Mouse (Mus musculus): Measurements from ENCODE around the gene Lingo1.

Gene Lingo1

DNA sequence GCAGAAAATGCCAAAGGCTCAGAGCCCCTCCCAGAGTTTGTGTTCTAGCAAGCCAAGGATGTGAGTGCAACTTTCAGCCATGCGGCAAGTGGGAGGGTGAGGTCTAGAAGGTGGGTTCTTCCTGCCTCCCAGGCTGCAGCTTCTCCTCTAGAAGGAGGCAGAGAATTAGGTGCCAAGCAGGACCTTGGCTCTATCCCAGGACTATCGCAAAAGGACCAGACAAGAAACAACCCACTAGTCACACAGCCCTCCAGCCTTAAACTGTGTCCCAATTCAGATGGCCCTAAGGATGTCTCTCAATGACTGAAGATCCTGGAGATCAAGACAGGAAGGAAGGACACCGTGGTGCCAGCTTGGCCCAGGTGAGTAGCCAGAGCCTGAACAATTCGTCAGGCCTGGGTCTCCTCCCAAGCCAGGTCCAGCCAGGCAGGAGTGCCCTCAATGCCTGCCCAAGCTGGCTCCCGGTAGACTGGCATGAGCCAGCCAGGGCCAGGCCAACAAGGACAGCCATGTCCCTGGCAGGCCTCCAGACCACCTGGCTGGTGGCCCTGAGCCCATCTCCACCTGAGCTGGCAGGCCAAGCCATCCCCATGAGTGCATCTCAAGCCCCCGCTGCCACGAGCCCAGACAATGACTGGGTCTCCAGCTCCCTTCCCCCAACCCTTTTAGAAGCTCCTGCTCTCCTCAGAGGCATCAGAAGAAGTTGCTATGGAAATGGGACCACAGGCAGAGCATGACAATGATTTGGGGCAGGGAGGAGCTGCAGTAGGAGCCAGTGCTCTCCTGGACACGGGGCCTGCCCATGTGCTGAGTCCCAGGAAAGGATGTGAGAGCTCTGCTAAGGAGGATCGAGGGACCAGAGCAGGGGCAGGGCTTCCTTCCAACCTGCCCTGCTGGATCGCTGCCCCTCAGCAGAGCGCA lies 19.1 kb downstream of the Lingo1 start:
- in situ Hi-C loops (cut with MseI, MboI): no loop called here

DNA sequence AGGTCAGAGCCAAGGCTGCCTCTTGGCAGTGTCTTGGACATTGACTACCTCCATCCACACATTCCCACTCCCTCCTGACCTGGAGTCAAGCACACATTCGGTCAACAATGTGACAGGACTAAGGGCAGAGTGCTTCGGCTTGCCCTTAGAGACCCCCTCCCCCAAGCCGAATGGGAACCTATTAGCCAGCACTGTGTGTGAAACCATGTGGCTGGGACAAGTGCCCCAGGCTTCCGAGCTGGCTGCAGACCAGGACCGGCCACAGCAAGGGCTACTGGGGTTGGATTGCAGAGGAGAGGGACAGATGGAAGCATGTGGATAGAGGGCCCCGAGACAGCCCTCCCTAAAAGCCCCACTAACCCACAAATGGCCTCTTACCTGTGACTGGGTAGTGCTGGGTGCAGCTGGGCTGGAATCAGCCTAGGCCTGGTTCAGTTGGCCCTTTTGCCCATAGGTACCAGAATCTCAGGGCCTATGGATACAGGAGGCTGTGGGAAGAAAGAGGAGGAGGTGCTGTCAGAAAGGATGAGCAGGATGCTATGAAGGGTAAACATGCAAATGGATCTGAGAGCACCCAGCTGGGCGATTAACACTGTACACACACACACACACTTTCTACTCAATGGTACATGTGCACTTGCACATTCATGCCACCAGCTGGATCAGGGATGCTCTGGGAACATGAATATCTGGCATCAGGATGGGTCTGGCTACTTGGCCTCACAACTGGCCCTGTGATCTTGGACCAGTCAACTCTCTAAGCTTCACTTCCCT lies 20.9 kb downstream of the Lingo1 start:
- in situ Hi-C loops (cut with MseI, MboI): no loop called here

GRCm38 (mm10) chr9:56774231-56774630 lies 22.0 kb downstream of the Lingo1 start:
- in situ Hi-C loops (cut with MseI, MboI): no loop called here

DNA sequence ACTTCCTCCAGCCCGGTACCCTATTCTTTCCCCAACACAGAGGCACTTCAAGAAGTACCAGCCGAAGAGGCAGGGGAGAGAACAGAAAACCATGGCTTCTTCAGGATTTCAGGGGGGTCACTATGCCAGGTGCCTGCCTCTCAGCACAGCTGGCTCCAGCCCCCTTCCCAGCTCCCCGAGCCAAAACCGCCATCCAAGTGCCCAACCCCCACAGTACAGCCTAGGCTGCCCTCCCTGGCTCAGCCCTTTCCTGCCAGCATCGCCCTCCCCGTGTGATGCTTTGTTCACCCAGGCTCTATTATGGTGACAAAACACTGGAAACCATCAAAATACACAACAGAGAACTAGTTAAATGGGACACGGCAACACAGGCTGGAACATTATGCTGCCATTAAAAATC lies 22.6 kb downstream of the Lingo1 start:
- in situ Hi-C loops (cut with MseI, MboI): no loop called here

DNA sequence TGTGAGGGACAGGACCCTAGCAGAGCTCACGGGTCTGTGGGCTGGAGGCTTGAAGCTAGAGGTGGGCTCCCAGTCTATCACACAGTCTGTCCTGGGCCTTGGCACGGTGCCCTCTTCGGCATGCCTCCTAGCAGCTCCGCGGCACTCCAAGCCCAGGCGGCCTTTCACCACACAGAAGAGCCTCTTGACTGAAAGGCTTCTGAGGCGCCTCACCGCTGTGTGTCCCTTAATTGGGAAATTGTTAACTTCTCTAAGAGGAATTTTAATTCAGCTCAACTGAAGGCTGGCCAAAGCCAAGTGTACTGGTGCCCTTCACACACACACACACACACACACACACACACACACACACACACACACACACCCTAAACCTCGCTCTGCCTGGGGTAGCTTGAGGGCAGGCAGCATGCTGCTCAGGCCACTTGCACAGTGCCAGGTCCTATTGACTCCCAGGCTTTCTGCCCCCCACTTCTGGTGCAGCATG lies 28.6 kb downstream of the Lingo1 start:
- in situ Hi-C loops (cut with MseI, MboI): no loop called here

GRCm38 (mm10) chr9:56766629-56767357 lies 29.5 kb downstream of the Lingo1 start:
- in situ Hi-C loops (cut with MseI, MboI): no loop called here

GRCm38 (mm10) chr9:56762106-56762562 lies 34.1 kb downstream of the Lingo1 start:
- in situ Hi-C loops (cut with MseI, MboI): no loop called here

DNA sequence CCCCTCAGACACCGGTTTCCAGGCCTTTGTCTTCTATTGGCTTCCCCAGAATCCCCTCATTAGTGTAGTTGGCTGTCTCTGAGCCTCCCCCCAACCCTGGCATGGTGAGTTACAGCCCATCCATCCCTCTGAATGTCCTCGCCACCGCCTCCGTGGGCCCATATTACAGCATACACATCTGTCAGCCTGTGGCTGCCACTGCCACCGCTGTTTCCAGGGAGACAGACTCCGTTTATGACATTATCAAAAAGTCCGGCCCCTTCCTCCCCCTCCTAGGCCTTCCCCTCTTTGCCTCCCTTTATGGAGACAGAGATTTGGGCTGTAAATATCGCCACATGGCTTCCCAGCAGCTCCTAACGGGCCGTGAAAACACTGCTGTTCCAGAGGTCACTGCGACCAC lies 38.5 kb downstream of the Lingo1 start:
- in situ Hi-C loops (cut with MseI, MboI): no loop called here

GRCm38 (mm10) chr9:56755119-56755518 lies 41.1 kb downstream of the Lingo1 start:
- in situ Hi-C loops (cut with MseI, MboI): no loop called here

GRCm38 (mm10) chr9:56753386-56753785 lies 42.9 kb downstream of the Lingo1 start:
- in situ Hi-C loops (cut with MseI, MboI): no loop called here

DNA sequence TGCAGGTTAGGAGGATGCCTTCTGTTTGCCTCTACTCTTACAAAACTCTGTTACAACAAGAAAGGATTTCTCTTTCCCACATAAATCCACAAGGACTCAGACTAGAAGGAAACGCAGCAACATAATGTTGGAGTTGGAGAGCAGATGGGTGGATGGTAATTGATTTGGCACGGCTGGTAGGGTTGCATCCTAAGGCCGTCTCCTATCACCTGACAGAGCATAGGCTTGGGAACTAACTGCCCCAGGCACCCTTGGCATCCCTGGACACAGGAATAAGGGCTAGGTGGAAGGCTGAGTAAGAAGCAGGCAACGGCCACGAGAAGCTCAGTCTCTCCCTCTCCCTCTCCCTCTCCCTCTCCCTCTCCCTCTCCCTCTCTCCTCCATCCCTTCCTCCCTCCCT lies 48.2 kb downstream of the Lingo1 start:
- in situ Hi-C loops (cut with MseI, MboI): no loop called here

GRCm38 (mm10) chr9:56746926-56747294 lies 49.4 kb downstream of the Lingo1 start:
- in situ Hi-C loops (cut with MseI, MboI): no loop called here

DNA sequence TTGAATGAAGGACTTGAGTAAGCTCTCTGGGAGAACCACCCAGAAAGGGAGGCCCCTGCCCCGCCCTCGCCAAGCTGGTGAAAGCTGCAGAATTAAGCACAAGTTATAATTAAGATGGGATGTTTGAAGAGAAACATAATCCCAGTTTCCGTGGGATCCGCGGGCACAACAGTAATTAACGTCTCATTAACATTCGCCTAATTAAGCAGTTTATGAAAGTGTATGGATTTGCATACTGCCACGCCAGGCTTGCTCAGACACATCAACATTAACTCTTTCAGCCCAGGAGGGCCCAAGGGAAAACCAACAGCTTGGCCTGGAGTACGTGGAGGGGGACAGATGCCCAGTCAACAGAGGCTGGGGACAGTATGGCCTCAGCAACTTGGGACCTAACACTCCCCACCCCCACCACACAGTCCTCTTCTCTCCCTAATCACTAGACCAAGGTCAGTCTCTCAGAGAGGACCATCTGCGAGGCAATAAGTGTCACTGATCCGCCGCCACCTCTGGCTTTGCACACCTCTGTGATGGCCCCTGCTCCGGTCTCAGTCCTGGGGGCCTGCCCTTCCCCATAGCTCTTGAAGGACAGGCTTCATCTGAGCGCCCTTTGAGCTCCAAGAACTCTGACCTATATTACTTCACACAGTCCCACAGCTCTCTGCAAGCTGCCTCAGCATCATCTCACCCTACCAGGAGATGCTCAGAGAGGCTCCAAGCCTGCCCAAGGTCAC lies 49.9 kb downstream of the Lingo1 start:
- in situ Hi-C loops (cut with MseI, MboI): no loop called here

DNA sequence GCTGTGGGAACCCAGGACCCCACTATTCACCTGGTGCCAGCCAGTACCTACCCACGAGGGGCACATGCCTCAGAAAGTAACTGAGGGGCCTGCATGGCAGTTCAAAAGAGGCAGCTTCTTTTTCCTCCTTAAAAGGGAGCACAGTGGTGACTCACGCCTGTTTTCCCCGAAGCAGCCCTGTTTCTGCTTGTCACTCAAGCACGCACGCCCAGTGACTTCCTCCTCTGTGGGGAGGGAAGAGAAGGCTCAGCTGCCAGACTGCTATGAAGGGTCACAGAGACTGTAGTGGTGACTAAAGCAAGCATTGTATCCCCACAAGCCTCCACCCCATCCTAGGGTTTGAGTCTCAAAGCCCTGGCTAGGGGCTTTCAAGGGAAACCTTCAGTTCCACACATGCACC lies 51.9 kb downstream of the Lingo1 start:
- in situ Hi-C loops (cut with MseI, MboI): no loop called here

- in situ Hi-C loops (cut with MseI, MboI): no loop called here
Measured at GRCm38 (mm10) chr9:56739181-56739737, 57.0 kb downstream of the Lingo1 start.

DNA sequence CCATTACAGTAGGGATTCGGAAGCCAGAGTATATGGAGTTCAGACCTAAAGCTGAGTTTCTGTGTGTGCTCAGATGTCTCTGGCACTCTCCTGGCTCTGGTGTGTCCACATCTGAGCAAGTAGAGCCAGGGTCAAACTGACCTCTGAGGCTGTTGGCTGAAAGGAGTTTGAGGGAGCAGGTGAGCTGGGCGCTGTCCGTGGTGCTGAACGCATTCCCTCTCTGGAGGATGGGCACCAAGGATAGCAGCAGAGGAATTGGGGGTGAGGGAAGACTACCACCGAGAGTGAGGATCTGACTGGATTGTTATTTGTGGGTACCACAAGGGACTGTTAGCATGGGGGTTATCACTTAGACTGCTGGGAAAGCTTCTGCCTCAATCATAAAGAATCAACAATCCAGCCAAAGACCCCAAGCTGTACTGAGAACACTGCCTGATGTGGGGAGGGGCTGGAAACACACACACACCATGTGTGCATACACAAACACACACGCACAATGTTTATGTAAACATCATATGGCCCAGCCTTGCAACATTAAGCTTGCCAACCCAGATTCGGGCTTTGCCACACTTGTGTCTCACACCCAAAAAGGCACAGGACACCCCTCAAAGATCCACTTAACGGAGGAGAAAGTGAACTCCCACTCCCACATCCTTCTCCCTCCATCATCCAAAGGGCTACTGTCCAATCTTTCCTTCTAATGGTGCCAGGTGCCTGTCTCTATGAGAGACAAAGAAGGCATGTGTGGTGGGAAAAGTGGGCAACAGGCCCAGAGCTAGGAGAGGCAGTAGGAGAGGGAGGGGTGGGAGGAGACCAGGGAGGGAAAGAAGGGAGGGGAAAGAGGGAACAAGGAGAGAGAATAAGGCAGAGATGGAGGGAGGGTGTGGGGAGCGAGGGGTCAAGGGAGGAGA lies 57.8 kb downstream of the Lingo1 start:
- in situ Hi-C loops (cut with MseI, MboI): no loop called here

GRCm38 (mm10) chr9:56734398-56734797 lies 61.9 kb downstream of the Lingo1 start:
- in situ Hi-C loops (cut with MseI, MboI): no loop called here

GRCm38 (mm10) chr9:56730997-56731396 lies 65.3 kb downstream of the Lingo1 start:
- in situ Hi-C loops (cut with MseI, MboI): no loop called here

GRCm38 (mm10) chr9:56729145-56729544 lies 67.1 kb downstream of the Lingo1 start:
- in situ Hi-C loops (cut with MseI, MboI): loop anchor here in 1 of 2 experiments (5.0 kb wide), 1 partner anchor 68 kb away; the partner anchor contains the start of gene Lingo1
